16 mouse cellular contexts compared by ENCODE assay signal in the genomic region with DNA sequence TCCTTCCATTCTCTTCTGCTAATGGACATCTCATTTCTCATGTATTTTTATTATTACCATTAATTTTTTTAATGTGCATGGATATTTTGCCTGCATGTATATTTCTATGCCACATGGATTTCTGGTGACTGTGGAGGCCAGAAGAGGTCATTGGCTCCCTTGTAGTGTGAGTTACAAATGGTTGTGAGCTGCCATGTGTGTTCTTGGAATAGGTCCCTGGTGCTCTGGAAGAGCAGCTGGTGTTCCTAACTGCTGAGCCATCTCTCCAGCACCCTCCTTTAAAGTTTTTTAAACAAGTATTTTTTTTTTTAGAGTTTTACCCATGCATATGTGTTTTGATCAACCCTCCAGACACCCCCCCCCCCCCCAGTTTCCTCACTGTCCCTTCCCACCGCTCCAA.
"Had no signal": no experiment of that assay in that cellular context is flagged by ENCODE, and none has a peak within 500 bp of the region (broad histone marks: within the 10 kb centered on the region; RNA-seq: fewer than 3 reads in every experiment).

No protein-coding gene starts in this region.

- H3K4me2 ChIP-seq: neural tube, embryonic 13.5 days; neural tube, embryonic 15.5 days; stomach, embryonic 15.5 days had no signal

- DNase-seq: retina, postnatal 1 day; right cerebral cortex, adult 18-20 months; right cerebral cortex, postnatal 14 days; right cerebral cortex, postnatal 25 days; right cerebral cortex, postnatal 4 days; spleen, adult 18-20 months; thymus, adult 18-20 months; thymus, adult 2 months; thymus, postnatal 14 days; thymus, postnatal 25 days; thymus, postnatal 36 days; thymus, postnatal 4 days had no signal

- H3K9ac ChIP-seq: neural tube, embryonic 13.5 days; neural tube, embryonic 15.5 days; stomach, embryonic 15.5 days had no signal

- H3K9me3 ChIP-seq: neural tube, embryonic 13.5 days; neural tube, embryonic 15.5 days; stomach, embryonic 15.5 days had no signal

- H3K27me3 ChIP-seq: neural tube, embryonic 13.5 days; neural tube, embryonic 15.5 days; stomach, embryonic 15.5 days had no signal

- H3K4me3 ChIP-seq: neural tube, embryonic 13.5 days; neural tube, embryonic 15.5 days; stomach, embryonic 15.5 days had no signal

- H3K27ac ChIP-seq: neural tube, embryonic 13.5 days; neural tube, embryonic 15.5 days; stomach, embryonic 15.5 days; stomach, postnatal 0 days had no signal

- H3K36me3 ChIP-seq: neural tube, embryonic 13.5 days; neural tube, embryonic 15.5 days; stomach, embryonic 15.5 days had no signal
